ENCODE assay signal across 8 mouse cellular contexts in the genomic region with DNA sequence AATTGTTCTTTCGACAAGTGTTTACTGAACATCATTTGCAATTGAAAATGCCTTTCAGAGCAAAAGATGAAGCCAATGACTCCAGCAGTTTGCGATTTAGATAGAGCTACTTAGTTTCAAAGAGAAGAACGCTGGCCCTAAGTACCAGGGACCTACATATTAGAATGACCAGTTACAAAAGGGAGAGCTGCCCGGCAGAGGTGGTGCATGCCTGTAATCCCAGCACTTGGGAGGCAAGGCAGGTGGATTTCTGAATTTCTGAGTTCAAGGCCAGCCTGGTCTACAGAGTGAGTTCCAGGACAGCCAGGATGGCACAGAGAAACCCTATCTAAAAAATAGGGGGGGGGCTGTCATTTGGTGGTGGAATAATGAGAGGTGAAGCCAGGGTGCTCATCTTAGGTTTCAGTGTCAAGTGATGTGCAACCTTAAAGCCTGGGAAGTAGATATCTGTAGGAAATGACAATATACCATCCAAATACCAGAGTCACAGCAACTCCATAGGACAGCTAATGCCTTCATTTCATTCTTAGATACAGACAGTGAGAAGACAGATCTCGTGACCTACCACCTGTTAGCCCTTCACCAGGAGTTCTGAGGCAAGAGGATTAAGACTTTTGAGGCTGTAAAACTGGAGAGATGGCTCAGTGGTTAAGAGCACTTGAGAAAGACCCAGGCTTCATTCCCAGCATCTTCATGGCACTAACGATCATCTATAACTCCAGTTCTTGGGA. TPM values are rescaled to one million over a fixed set of nuclear protein-coding genes. Genes with fewer than 3 reads are reported as not detected.
DNase-seq lines count a peak whose midpoint lies in the region; ATAC-seq lines count a peak whose summit lies in the region.

No protein-coding gene starts in this region.

- H3K4me2 ChIP-seq in heart, embryonic 16.5 days (ENCODE audit: low read depth, low read length): peak overlapping the region; percentile 96
- H3K4me2 ChIP-seq in embryonic facial prominence, embryonic 14.5 days (ENCODE audit: low read depth, low read length): peak overlapping the region; percentile 79
- peak overlapping the region; percentile 75 for H3K4me2 ChIP-seq in intestine, embryonic 15.5 days (replicated peaks)
- peak overlapping the region; percentile 77 for H3K4me2 ChIP-seq in midbrain, embryonic 16.5 days (ENCODE audit: low read length)

- DNase-seq in heart, adult 11 months: no peak
- no peak for DNase-seq in embryonic facial prominence, embryonic 14.5 days (ENCODE audit: low spot score)
- no peak for DNase-seq in right cerebral cortex, adult 2 months (ENCODE audit: low spot score in 2 of 2)
- DNase-seq in left cerebral cortex, adult 18-20 months (ENCODE audit: low spot score in 2 of 2): no peak
- DNase-seq in frontal cortex, postnatal 14 days (ENCODE audit: low spot score in 2 of 2): no peak

- H3K9ac ChIP-seq in heart, embryonic 16.5 days (ENCODE audit: low read length): no peak overlapping the region
- H3K9ac ChIP-seq in embryonic facial prominence, embryonic 14.5 days (ENCODE audit: low read depth, low read length): no peak overlapping the region
- H3K9ac ChIP-seq in intestine, embryonic 15.5 days: peak overlapping the region; percentile 62; the same call in 1 of the 2 replicates
- H3K9ac ChIP-seq in midbrain, embryonic 16.5 days (ENCODE audit: low read depth, low read length): peak overlapping the region; percentile 65; the same call in 1 of the 2 replicates

- no peak for ATAC-seq in heart, embryonic 16.5 days (replicated peaks; ENCODE audit: extremely low read depth, insufficient read depth, low FRiP score)
- no peak for ATAC-seq in embryonic facial prominence, embryonic 14.5 days (ENCODE audit: low read depth)
- no peak for ATAC-seq in intestine, embryonic 15.5 days
- ATAC-seq in midbrain, embryonic 16.5 days: no peak

- 60% methylated on average over 6 of the region's 6 CpGs for WGBS in heart, embryonic 16.5 days
- WGBS in embryonic facial prominence, embryonic 14.5 days: 55% methylated on average over 6 of the region's 6 CpGs
- 53% methylated on average over 6 of the region's 6 CpGs for WGBS in intestine, embryonic 15.5 days
- 53% methylated on average over 6 of the region's 6 CpGs for WGBS in midbrain, embryonic 16.5 days

- peaks cover 27% of the 10 kb centered on the region for H3K4me1 ChIP-seq in heart, embryonic 16.5 days (ENCODE audit: control insufficient read depth, insufficient read depth, low read length)
- peaks cover 9% of the 10 kb centered on the region for H3K4me1 ChIP-seq in embryonic facial prominence, embryonic 14.5 days (ENCODE audit: control insufficient read depth, insufficient read depth, low read length)
- H3K4me1 ChIP-seq in intestine, embryonic 15.5 days (replicated peaks): peaks cover 17% of the 10 kb centered on the region
- H3K4me1 ChIP-seq in midbrain, embryonic 16.5 days (ENCODE audit: control insufficient read depth, insufficient read depth, low read length): peaks cover 25% of the 10 kb centered on the region

- no peaks in the 10 kb centered on the region for H3K27me3 ChIP-seq in heart, embryonic 16.5 days (ENCODE audit: control insufficient read depth, insufficient read depth, low read length)
- H3K27me3 ChIP-seq in embryonic facial prominence, embryonic 14.5 days (replicated peaks; ENCODE audit: control insufficient read depth, insufficient read depth, low read length): no peaks in the 10 kb centered on the region
- no peaks in the 10 kb centered on the region for H3K27me3 ChIP-seq in intestine, embryonic 15.5 days (replicated peaks)
- H3K27me3 ChIP-seq in midbrain, embryonic 16.5 days (ENCODE audit: control insufficient read depth, insufficient read depth, low read depth, low read length): no peaks in the 10 kb centered on the region

- H3K27ac ChIP-seq in heart, embryonic 16.5 days (ENCODE audit: low read length): no peak overlapping the region
- no peak overlapping the region for H3K27ac ChIP-seq in embryonic facial prominence, embryonic 14.5 days (replicated peaks; ENCODE audit: low read depth, low read length)
- no peak overlapping the region for H3K27ac ChIP-seq in intestine, embryonic 15.5 days
- H3K27ac ChIP-seq in midbrain, embryonic 16.5 days (ENCODE audit: low read length): peak overlapping the region; percentile 88

- H3K36me3 ChIP-seq in heart, embryonic 16.5 days (ENCODE audit: control insufficient read depth, insufficient read depth): no peaks in the 10 kb centered on the region
- H3K36me3 ChIP-seq in embryonic facial prominence, embryonic 14.5 days (ENCODE audit: control insufficient read depth, insufficient read depth, low read length): no peaks in the 10 kb centered on the region
- H3K36me3 ChIP-seq in intestine, embryonic 15.5 days: no peaks in the 10 kb centered on the region
- no peaks in the 10 kb centered on the region for H3K36me3 ChIP-seq in midbrain, embryonic 16.5 days (ENCODE audit: control insufficient read depth, insufficient read depth, low read length)

- no peak overlapping the region for H3K4me3 ChIP-seq in heart, embryonic 16.5 days (ENCODE audit: low read length)
- no peak overlapping the region for H3K4me3 ChIP-seq in embryonic facial prominence, embryonic 14.5 days (ENCODE audit: low read depth, low read length)
- peak overlapping the region; percentile 96; the same call in 1 of the 2 replicates for H3K4me3 ChIP-seq in intestine, embryonic 15.5 days (replicated peaks)
- H3K4me3 ChIP-seq in midbrain, embryonic 16.5 days (ENCODE audit: low read depth, low read length): peak overlapping the region; percentile 82

- no peaks in the 10 kb centered on the region for H3K9me3 ChIP-seq in heart, embryonic 16.5 days (replicated peaks; ENCODE audit: control insufficient read depth, low read length)
- H3K9me3 ChIP-seq in embryonic facial prominence, embryonic 14.5 days (ENCODE audit: control insufficient read depth, low read length): no peaks in the 10 kb centered on the region
- H3K9me3 ChIP-seq in intestine, embryonic 15.5 days: no peaks in the 10 kb centered on the region
- H3K9me3 ChIP-seq in midbrain, embryonic 16.5 days (replicated peaks; ENCODE audit: control insufficient read depth, low read length, poor library complexity, severe bottlenecking): no peaks in the 10 kb centered on the region

RNA-seq across cellular contexts. Expression of gene Grb2, which starts 1.6 kb away (rescaled TPM):
- polyA plus RNA-seq in heart, embryonic 16.5 days (2015; fragmentation: Nextera tagmentation; extraction: Ambion mirVana): 103 and 118 TPM in 2 replicates
- polyA plus RNA-seq in embryonic facial prominence, embryonic 14.5 days (2014; fragmentation: Nextera tagmentation; extraction: Ambion mirVana): 66.7 TPM in 2 replicates
- polyA plus RNA-seq in intestine, embryonic 15.5 days (2015; fragmentation: Nextera tagmentation; extraction: Ambion mirVana): 79.3 and 79.4 TPM in 2 replicates
- 177 and 196 TPM in 2 replicates for polyA plus RNA-seq in midbrain, embryonic 16.5 days (2015; fragmentation: Nextera tagmentation; extraction: Ambion mirVana)
- total RNA-seq in left cerebral cortex, adult 18-20 months (2021): 100 to 1,000 TPM; 204 to 206 TPM

RNA-seq across cellular contexts. Expression of gene Tmem94, which starts 55.2 kb away (rescaled TPM):
- polyA plus RNA-seq in heart, embryonic 16.5 days (2015; fragmentation: Nextera tagmentation; extraction: Ambion mirVana): 36.8 and 43.1 TPM in 2 replicates
- polyA plus RNA-seq in embryonic facial prominence, embryonic 14.5 days (2014; fragmentation: Nextera tagmentation; extraction: Ambion mirVana): 15.4 and 18.2 TPM in 2 replicates
- polyA plus RNA-seq in intestine, embryonic 15.5 days (2015; fragmentation: Nextera tagmentation; extraction: Ambion mirVana): 18.6 and 20.8 TPM in 2 replicates
- 25.1 and 25.6 TPM in 2 replicates for polyA plus RNA-seq in midbrain, embryonic 16.5 days (2015; fragmentation: Nextera tagmentation; extraction: Ambion mirVana)
- 10 to 100 TPM; 62.9 to 65.2 TPM for total RNA-seq in left cerebral cortex, adult 18-20 months (2021)

Comparison
In these comparisons a context has a peak if more than half of its experiments do, and no peak if none do; other contexts are left out.
1. H3K4me3 ChIP-seq: peak in intestine, embryonic 15.5 days (single experiment) and midbrain, embryonic 16.5 days (single experiment); none in heart, embryonic 16.5 days (single experiment) and embryonic facial prominence, embryonic 14.5 days (single experiment).
2. H3K9ac ChIP-seq: peak in intestine, embryonic 15.5 days (single experiment) and midbrain, embryonic 16.5 days (single experiment); none in heart, embryonic 16.5 days (single experiment) and embryonic facial prominence, embryonic 14.5 days (single experiment).
3. Peak in every context shown above with its lines, with median percentiles within 50 percentile points of each other: H3K4me2 ChIP-seq.